Mouse (Mus musculus) lung, adult 2 months (tissue): Measurements from ENCODE around the gene Ublcp1.

Experiments
- CTCF ChIP-seq: fragments of 200-500 bp; IDR thresholded peaks from 2 replicates; pipeline ENCODE4 v1.5.1; 2011; ENCODE audit warnings: mild to moderate bottlenecking, low read length, control low read depth; ENCODE audit not compliant: insufficient read depth
- POLR2A ChIP-seq: fragments of 200-500 bp; IDR thresholded peaks from 2 replicates; pipeline ENCODE4 v1.6.1; 2011; ENCODE audit warnings: low read depth, mild to moderate bottlenecking, control low read depth, low read length, borderline replicate concordance; ENCODE audit errors: extremely low read depth

DNA sequence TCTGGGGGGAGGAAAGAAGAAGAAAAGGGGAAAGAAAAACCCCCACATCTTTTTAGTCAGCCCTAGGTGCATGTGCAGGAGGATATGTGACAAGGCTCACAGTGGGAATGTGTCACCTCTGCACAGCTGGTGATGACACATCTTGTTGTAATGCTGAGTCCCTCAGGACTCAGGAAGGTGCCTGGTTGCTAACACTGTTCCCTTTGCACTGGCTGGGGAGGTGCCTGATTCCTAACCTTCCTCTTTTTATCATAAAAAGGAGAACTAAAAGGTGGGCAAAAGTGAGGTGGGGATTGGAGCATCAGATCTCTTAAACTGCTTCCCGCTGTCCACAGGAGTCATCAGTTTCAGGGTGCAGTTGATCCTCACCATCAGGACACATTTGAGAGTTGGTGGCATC, 52.9 kb downstream of the Ublcp1 start:
- TF ChIP-seq POLR2A (no peak), CTCF (no peak)
